16 mouse cellular contexts compared by ENCODE assay signal in the genomic region with DNA sequence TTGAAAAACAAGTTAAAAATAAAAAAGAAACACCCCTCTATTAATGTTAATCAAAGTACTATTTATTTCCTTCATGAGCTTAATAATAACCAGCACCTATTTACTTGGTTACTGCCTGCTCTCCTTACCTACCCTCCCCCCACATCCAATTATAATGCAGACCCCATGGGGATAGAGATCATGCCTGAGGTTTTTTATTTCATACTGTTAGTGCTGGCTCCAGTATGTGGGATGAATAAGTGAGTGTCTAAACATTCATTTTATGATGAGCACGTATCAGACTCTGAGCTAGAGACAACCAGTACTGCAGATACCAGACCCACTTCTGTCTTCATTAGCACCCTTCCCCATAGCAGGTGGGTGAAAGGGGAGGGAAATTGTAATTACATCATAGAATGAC.
"Had no signal": no experiment of that assay in that cellular context is flagged by ENCODE, and none has a peak within 500 bp of the region (broad histone marks: within the 10 kb centered on the region; RNA-seq: fewer than 3 reads in every experiment).

No protein-coding gene starts in this region.

- DNase-seq: retina, postnatal 1 day; right cerebral cortex, adult 18-20 months; right cerebral cortex, postnatal 14 days; right cerebral cortex, postnatal 25 days; right cerebral cortex, postnatal 4 days; spleen, adult 18-20 months; thymus, adult 18-20 months; thymus, adult 2 months; thymus, postnatal 14 days; thymus, postnatal 25 days; thymus, postnatal 36 days; thymus, postnatal 4 days had no signal

- H3K9ac ChIP-seq: neural tube, embryonic 13.5 days; neural tube, embryonic 15.5 days; stomach, embryonic 15.5 days had no signal

- H3K4me1 ChIP-seq: neural tube, embryonic 13.5 days; neural tube, embryonic 15.5 days; stomach, embryonic 15.5 days had no signal

- H3K36me3 ChIP-seq: neural tube, embryonic 13.5 days; neural tube, embryonic 15.5 days; stomach, embryonic 15.5 days had no signal

- H3K27me3 ChIP-seq: neural tube, embryonic 13.5 days; neural tube, embryonic 15.5 days; stomach, embryonic 15.5 days had no signal

- H3K4me2 ChIP-seq: neural tube, embryonic 13.5 days; neural tube, embryonic 15.5 days; stomach, embryonic 15.5 days had no signal

- H3K27ac ChIP-seq: neural tube, embryonic 13.5 days; neural tube, embryonic 15.5 days; stomach, embryonic 15.5 days; stomach, postnatal 0 days had no signal

- H3K9me3 ChIP-seq: neural tube, embryonic 13.5 days; neural tube, embryonic 15.5 days; stomach, embryonic 15.5 days had no signal

- H3K4me3 ChIP-seq: neural tube, embryonic 13.5 days; neural tube, embryonic 15.5 days; stomach, embryonic 15.5 days had no signal
